ENCODE assay signal across 8 mouse cellular contexts in genomic region chr6:128234206-128234605, GRCm38 (mm10).
A peak's percentile ranks its signal among the peaks of the same experiment; 100 is the strongest.
DNase-seq lines count a peak whose midpoint lies in the region; ATAC-seq and TF ChIP-seq lines count a peak whose summit lies in the region.

No protein-coding gene starts in this region.

- peak; percentile 18 for DNase-seq in heart, adult 8-10 months (ENCODE audit: low spot score)
- DNase-seq in heart, postnatal 25 days (ENCODE audit: low spot score), result no peak
- no peak for DNase-seq in ES-E14 (ENCODE audit: low read depth, low spot score)
- DNase-seq in left cerebral cortex, postnatal 14 days (ENCODE audit: low spot score in 2 of 2), result peak; percentile 64 to 65
- no peak for DNase-seq in T-cell, adult 2 months (ENCODE audit: low spot score)

- H3K27ac ChIP-seq in ES-E14 (ENCODE audit: insufficient read depth, low read depth, low read length, poor library complexity, severe bottlenecking), result no peak overlapping the region
- no peak overlapping the region for H3K27ac ChIP-seq in hindbrain, embryonic 12.5 days

- H3ac ChIP-seq in myocyte (ENCODE audit: control insufficient read depth, insufficient read length), result no peak overlapping the region

- no peaks in the 10 kb centered on the region for H3K79me2 ChIP-seq in myocyte (ENCODE audit: control insufficient read depth, insufficient read depth)

- peak; percentile 64 for ATAC-seq in common myeloid progenitor, adult 5-6 weeks (replicated peaks; ENCODE audit: low read depth, poor library complexity, severe bottlenecking)
- ATAC-seq in hindbrain, embryonic 12.5 days (ENCODE audit: low FRiP score), result peak; percentile 65; the same call in 1 of the 2 replicates

- H3K36me3 ChIP-seq in ES-E14 (ENCODE audit: control insufficient read depth, insufficient read depth, low read length, poor library complexity, severe bottlenecking) (no peaks in the 10 kb centered on the region; the same call in 1 of the 2 replicates), myocyte (ENCODE audit: control insufficient read depth, insufficient read depth) (peaks cover 12% of the 10 kb centered on the region)
- H3K36me3 ChIP-seq in hindbrain, embryonic 12.5 days, result no peaks in the 10 kb centered on the region

- no peaks in the 10 kb centered on the region for H3K27me3 ChIP-seq in hindbrain, embryonic 12.5 days
- H3K27me3 ChIP-seq in myocyte (ENCODE audit: control insufficient read depth, insufficient read depth, insufficient read length), result no peaks in the 10 kb centered on the region

- 38% methylated on average over 5 of the region's 5 CpGs for WGBS in hindbrain, embryonic 12.5 days

- H3K9me3 ChIP-seq in ES-E14 (ENCODE audit: control insufficient read depth, insufficient read depth, low read depth, low read length), result no peaks in the 10 kb centered on the region
- no peaks in the 10 kb centered on the region for H3K9me3 ChIP-seq in hindbrain, embryonic 12.5 days (replicated peaks)

- H3K4me3 ChIP-seq in ES-E14 (ENCODE audit: insufficient read depth in 1 of 2, low read depth in 1 of 2, low read length in 2 of 2, poor library complexity in 1 of 2, severe bottlenecking in 1 of 2), result no peak overlapping the region
- no peak overlapping the region for H3K4me3 ChIP-seq in hindbrain, embryonic 12.5 days
- H3K4me3 ChIP-seq in myocyte, result no peak overlapping the region

- no peak overlapping the region for H3K9ac ChIP-seq in ES-E14 (ENCODE audit: insufficient read depth, low read depth, low read length, poor library complexity, severe bottlenecking)
- H3K9ac ChIP-seq in hindbrain, embryonic 12.5 days, result no peak overlapping the region

- H3K4me2 ChIP-seq in hindbrain, embryonic 12.5 days (replicated peaks), result no peak overlapping the region
- no peak overlapping the region for H3K4me2 ChIP-seq in myocyte (ENCODE audit: low read depth)

- H3K4me1 ChIP-seq in ES-E14 (ENCODE audit: control insufficient read depth in 2 of 2, insufficient read depth in 2 of 2, low read length in 2 of 2, poor library complexity in 1 of 2), result peaks cover 0 to 3% of the 10 kb centered on the region in 2 experiments; a peak in 1 of 4 replicates
- peaks cover 5% of the 10 kb centered on the region; the same call in 1 of the 2 replicates for H3K4me1 ChIP-seq in hindbrain, embryonic 12.5 days

- intact Hi-C loops in heart, postnatal 25 days (cut with DNase I), result loop anchor here (1.0 to 2.0 kb wide), 2 partner anchors 74 to 177 kb away; no protein-coding TSS in a partner anchor
- intact Hi-C loops in left cerebral cortex, postnatal 14 days (cut with DNase I), result no loop called here

- no peak for TF ChIP-seq POLR2A in myocyte (IDR thresholded peaks at IDR 0.05; ENCODE audit: insufficient read length, low read depth)

- in situ Hi-C loops in ES-E14 (cut with MboI; ENCODE audit: low sequenced_read_pairs in 2 of 2, unreplicated experiment in 2 of 2), result no loop called here

TF ChIP-seq in ES-E14, 5 proteins besides CTCF, POLR2A, EP300 and RAD21:
- TF ChIP-seq ZNF384 (IDR thresholded peaks at IDR 0.05; ENCODE audit: low read depth, low read length) (no peak), ZC3H11A (IDR thresholded peaks at IDR 0.05; ENCODE audit: borderline replicate concordance, low read depth, low read length) (peak; percentile 64; the same call in 1 of the 2 replicates), MAFK (IDR thresholded peaks at IDR 0.05; ENCODE audit: insufficient read depth, low read depth, low read length) (no peak), HCFC1 (IDR thresholded peaks at IDR 0.05; ENCODE audit: borderline replicate concordance, insufficient read depth, low read length) (no peak)
TF ChIP-seq in ES-E14: peak in this region for 1.

TF ChIP-seq in myocyte, 11 proteins besides CTCF, POLR2A, EP300 and RAD21:
- no peak for TF ChIP-seq MYOG (IDR thresholded peaks at IDR 0.05; ENCODE audit: control insufficient read depth in 1 of 3, insufficient read depth in 1 of 3, insufficient read length in 2 of 3, low read depth in 2 of 3)
- TF ChIP-seq POLR2AphosphoS2 (IDR thresholded peaks at IDR 0.05; ENCODE audit: insufficient read length, low read depth), result no peak
- no peak for TF ChIP-seq MYOD1 (IDR thresholded peaks at IDR 0.05; ENCODE audit: control insufficient read depth in 1 of 3, insufficient read length in 2 of 3, low read depth in 2 of 3)
- TF ChIP-seq USF1 (IDR thresholded peaks at IDR 0.05; ENCODE audit: low read depth), result peak; percentile 79
- TF ChIP-seq MAX (IDR thresholded peaks at IDR 0.05; ENCODE audit: low read depth), result no peak

Comparison
In these comparisons a context has a peak if more than half of its experiments do, and no peak if none do; other contexts are left out.
1. DNase-seq: peak in heart, adult 8-10 months (single experiment) and left cerebral cortex, postnatal 14 days (2 of 2); none in heart, postnatal 25 days (single experiment), ES-E14 (single experiment) and T-cell, adult 2 months (single experiment).